Mouse (Mus musculus): ENCODE data around the gene Synpo2. TPM values are rescaled to one million over a fixed set of nuclear protein-coding genes. Genes with fewer than 3 reads are reported as not detected.

The Synpo2 gene
- total RNA-seq, 2 experiments from 2014 or later = 2.2 to 3.0 TPM

DNA sequence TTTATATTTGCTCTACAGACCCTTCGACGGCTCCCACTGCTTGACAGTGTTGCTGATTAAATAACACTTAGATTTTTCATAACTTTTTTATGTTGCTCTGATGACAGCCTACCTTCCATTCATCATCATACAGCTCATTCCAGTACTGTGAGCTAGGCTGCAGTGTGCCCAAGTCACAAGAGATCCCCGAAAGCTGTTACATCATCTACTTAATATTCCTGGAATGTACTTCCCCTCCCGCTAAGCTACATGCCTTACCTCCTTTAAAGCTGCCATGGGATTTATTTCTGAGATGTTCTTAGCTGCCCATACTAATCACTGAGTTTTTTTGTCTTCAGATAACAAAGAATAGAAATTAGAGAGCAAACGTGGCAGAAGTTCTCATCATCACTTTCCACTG, 181.8 kb downstream of the Synpo2 start:
- intact Hi-C loops (cut with DNase I) = no loop called here

DNA sequence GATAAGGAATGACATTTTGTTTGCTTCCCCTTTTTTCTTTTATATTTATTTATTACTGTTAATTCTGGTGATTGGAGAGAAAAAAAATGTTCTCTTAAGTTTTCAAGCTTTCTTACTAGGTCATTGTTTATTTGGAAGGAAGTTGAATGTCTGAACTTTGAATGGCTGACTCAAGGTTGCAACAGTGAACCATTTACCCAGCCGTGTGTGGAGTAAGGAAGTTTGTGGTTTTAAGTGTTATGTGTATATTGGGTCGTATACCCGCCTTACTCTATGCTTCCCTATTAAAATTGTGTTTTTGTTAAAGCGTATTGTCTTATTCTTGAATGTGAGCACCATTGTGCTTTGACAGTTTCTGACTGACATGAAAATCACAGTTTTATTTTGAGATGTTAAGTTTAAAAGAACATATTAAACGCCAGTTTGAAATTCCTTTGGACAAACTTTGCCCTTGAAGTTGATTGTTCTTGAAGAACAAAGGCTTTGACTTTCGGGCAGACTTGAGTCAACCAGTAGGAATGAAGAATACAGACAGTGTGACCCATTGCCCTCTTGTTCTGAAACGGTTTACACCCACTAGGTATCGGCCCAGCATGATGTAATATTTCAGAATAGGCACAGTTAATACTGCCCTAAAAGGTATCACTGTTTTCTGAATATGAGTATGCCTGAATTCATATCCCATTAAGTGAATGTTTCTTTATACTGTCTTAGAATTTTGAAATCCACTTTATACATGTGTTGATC, 182.6 kb downstream of the Synpo2 start:
- DNase-seq = no peak
- intact Hi-C loops (cut with DNase I) = no loop called here

More for the DNA sequence above, 181.8 kb downstream of the Synpo2 start:
- DNase-seq = no peak

DNA sequence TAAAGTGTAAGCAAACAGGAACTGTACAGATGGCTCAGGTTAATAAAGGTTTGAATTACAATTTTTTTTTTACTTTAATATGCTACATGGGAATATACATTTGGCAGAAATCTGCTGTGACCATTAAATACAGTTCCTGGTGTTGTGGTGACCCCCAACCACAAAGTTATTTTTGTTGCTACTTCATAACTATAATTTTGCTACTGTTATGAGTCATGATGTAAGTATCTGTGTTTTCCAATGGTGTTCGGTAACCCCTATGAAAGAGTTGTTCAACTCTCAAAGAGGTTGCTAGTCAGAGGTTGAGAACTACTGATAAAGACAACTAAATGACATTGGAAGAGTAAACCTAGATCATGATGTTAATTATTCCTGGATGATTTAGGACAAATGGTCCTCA, 193.6 kb downstream of the Synpo2 start:
- intact Hi-C loops (cut with DNase I) = no loop called here
- no peak for DNase-seq

DNA sequence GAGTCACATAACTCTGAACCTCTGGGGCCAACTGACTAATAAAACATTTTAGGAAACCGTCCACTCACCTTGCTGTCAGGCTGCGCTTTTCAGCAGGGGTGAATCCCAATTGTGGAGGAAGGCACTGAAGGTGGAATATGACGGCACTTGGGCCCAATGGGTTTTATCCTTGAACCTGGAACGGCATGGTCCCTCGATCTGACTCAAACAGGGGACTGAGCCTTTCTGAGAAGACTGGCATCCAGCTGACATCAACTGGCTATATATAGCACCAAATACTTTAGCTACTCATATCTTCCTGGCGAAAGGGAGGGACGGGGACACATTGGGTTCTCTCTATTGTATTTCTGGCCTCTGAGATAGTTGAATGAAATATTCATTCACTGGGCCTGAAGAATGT, 201.2 kb downstream of the Synpo2 start, which contains the start of gene Myoz2:
Gene Myoz2, minus strand, starts transcription at position 264 of the 400 bp plus-strand sequence.
- DNase-seq = no peak
- intact Hi-C loops (cut with DNase I) = no loop called here

DNA sequence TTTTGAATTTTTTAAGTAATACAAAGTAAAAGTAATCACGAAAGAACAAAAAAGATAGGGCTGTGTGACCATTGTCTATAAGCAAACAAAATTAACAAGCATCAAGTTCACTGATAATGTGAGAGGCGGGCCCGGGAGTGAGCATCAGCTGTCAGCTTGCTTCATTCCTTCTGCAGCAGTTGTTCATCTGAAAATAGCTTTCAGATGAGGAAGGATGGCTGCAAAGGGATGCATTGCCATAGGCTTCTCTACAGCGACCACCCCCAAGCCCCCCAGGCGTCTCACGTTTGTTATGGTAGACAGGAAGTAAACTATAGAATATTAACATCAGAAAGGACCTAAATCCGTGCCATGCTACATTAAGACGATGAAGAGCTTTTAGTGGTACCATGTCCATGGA, 202.1 kb downstream of the Synpo2 start:
- intact Hi-C loops (cut with DNase I) = no loop called here
- no peak for DNase-seq

Other genes with a start within 250 kb of the Synpo2 start
- gene Myoz2, start 201.1 kb downstream of the Synpo2 start, total RNA-seq (2021) = not detected
- 10 to 100 TPM; 21.1 to 22.7 TPM for gene Sec24d, start 31.3 kb upstream of the Synpo2 start, total RNA-seq (2021)
- gene Mettl14, start 150.0 kb upstream of the Synpo2 start, total RNA-seq (2021) = 10 to 100 TPM; 17.9 to 19.7 TPM
- 10 to 100 TPM; 28.4 to 28.8 TPM for gene Prss12, start 210.8 kb upstream of the Synpo2 start, total RNA-seq (2021)